Mouse (Mus musculus): ENCODE measurements around the gene Rer1. TPM values are rescaled to one million over a fixed set of nuclear protein-coding genes. Genes with fewer than 3 reads are reported as not detected.

Rer1 gene
- polyA plus RNA-seq, 1 experiment from 2014 or later, result 163 TPM

DNA sequence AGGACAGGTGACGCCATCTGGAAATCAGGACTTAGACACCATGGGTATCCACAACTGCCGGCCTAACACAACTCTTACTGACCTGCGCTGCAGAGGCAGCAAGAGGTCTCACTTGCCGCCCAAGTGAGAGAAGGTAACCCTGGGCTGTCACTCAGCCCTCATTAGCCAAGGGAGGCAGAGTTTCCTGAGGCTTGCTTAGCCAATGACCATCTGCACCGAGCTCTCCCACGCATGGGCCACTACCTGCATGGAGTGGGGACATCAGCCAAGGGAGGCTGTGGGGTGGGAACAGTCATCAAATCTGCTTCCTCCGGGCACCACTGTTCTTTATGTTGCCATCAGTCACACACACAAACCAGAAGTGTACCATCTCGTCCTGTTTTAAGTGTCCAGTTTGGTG lies 9.8 kb upstream of the Rer1 start:
- H3K9ac ChIP-seq (ENCODE audit: low read length), result no peak overlapping the region; the same call in none of the 2 replicates
- H3K4me2 ChIP-seq (ENCODE audit: low read length), result no peak overlapping the region
- DNase-seq (ENCODE audit: low spot score) (no peak), ATAC-seq (no peak)
- no peak overlapping the region for H3K27ac ChIP-seq (ENCODE audit: low read depth, low read length)
- H3K9me3 ChIP-seq (replicated peaks; ENCODE audit: control insufficient read depth, low read length), result no peaks in the 10 kb centered on the region
- H3K36me3 ChIP-seq (ENCODE audit: control insufficient read depth, insufficient read depth, low read length), result no peaks in the 10 kb centered on the region
- no peak overlapping the region for H3K4me3 ChIP-seq (ENCODE audit: low read depth, low read length)
- no peaks in the 10 kb centered on the region for H3K4me1 ChIP-seq (ENCODE audit: control insufficient read depth, insufficient read depth, low read length)
- H3K27me3 ChIP-seq (replicated peaks; ENCODE audit: control insufficient read depth, insufficient read depth, low read length), result no peaks in the 10 kb centered on the region
- 87% methylated on average over 8 of the region's 8 CpGs for WGBS

DNA sequence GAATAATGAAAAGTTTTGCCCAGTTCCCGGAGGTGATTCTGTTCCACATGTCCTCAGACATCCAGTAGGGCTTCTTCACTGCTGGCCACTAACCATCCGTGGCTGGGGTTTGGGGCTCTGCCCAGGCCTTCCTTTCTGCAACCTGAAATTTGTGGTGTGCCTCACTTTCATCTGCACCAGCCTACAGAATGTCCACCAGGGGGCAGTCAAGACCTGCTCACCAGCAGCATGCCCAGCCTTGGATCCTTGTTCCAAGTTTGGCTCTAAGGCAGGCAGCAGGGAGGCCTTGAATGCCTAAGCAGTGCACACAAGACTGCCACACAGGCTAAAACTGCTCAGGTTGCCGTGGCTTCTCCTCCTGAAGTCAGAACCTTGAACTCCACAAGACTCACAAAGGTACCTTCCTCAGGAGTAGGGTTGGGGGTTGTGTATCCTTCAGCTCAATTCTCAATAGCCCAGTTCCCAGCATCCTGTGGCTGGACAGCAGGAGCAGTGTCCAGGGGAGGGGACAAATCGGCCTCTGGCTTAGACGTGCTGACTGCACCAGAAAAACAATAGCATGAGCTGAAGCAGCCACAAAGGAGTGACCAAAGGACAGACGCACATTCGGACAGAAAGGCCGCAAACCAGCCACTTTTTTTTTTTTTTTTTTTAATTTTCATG lies 9.2 kb upstream of the Rer1 start:
- Histone ChIP-seq H3K27me3 (replicated peaks; ENCODE audit: control insufficient read depth, insufficient read depth, low read length) (no peaks in the 10 kb centered on the region), H3K27ac (ENCODE audit: low read depth, low read length) (no peak overlapping the region), H3K4me3 (ENCODE audit: low read depth, low read length) (no peak overlapping the region), H3K4me1 (ENCODE audit: control insufficient read depth, insufficient read depth, low read length) (no peaks in the 10 kb centered on the region), H3K36me3 (ENCODE audit: control insufficient read depth, insufficient read depth, low read length) (no peaks in the 10 kb centered on the region), H3K9ac (ENCODE audit: low read length) (peak overlapping the region; percentile 8; the same call in 1 of the 2 replicates), H3K4me2 (ENCODE audit: low read length) (no peak overlapping the region), H3K9me3 (replicated peaks; ENCODE audit: control insufficient read depth, low read length) (no peaks in the 10 kb centered on the region)
- peak; percentile 88 for ATAC-seq
- 40% methylated on average over 8 of the region's 8 CpGs for WGBS
- peak; percentile 96 for DNase-seq (ENCODE audit: low spot score)

DNA sequence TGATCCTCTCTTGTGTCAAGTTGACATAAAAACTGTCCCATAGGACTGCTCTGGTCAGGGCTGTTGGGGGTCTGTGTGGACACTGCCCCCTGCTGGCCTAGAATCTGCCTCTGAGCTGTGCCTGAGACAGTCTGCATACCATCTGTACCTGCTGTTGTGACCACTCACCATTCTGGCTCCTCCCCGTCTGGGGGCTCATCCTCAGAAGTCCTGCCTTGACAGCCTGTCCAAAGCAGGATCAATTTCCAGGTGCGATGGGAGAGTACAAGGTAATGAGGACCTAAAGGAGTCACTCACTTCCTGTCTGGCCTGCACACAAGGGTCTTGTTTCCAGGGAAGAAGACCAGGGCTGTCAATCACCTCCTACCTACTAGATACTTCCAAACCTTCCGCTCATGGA lies 8.4 kb upstream of the Rer1 start:
- DNase-seq (ENCODE audit: low spot score) (peak; percentile 31), ATAC-seq (peak; percentile 67)
- no peak overlapping the region for H3K9ac ChIP-seq (ENCODE audit: low read length)
- H3K9me3 ChIP-seq (replicated peaks; ENCODE audit: control insufficient read depth, low read length), result no peaks in the 10 kb centered on the region
- no peaks in the 10 kb centered on the region for H3K27me3 ChIP-seq (replicated peaks; ENCODE audit: control insufficient read depth, insufficient read depth, low read length)
- H3K36me3 ChIP-seq (ENCODE audit: control insufficient read depth, insufficient read depth, low read length), result peaks cover under 1% of the 10 kb centered on the region; the same call in 1 of the 2 replicates
- H3K4me3 ChIP-seq (ENCODE audit: low read depth, low read length), result no peak overlapping the region
- no peak overlapping the region for H3K4me2 ChIP-seq (ENCODE audit: low read length)
- WGBS, result 70% methylated on average over 3 of the region's 3 CpGs
- H3K27ac ChIP-seq (ENCODE audit: low read depth, low read length), result no peak overlapping the region
- no peaks in the 10 kb centered on the region for H3K4me1 ChIP-seq (ENCODE audit: control insufficient read depth, insufficient read depth, low read length)

DNA sequence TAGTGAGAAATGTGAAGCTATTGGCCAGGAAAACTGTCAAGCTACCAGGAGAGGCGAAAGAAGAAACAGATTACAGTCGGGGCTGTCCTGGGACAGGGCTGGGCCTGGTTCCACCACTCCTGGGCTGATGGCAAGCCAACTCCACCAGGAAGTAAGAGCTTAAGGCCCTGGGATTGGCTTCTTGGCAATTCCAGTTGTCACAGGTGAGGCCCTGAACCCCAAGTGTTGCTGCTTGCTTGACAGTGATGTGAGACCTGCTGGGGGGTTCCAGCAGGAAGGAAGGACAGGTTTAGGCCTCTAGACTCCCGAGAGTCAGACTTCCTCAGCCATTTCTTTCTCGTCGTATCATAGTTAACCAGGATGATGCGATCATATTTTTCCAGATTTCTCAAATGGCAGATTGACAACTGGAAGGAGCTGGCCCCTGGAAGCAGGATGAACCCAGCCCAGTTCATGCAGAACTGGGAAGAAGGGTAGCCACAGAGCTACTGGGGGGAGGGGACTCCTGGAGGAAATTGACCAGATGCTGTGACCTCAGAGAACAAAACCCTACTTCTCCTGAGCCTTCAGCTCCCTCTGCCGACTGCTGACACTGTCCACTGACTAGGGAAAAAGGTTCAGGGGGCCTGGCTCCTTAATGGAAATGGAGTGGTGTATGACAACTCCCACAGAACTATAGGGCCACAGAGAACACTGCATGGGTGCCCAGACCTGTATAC lies 7.4 kb upstream of the Rer1 start:
- H3K9me3 ChIP-seq (replicated peaks; ENCODE audit: control insufficient read depth, low read length), result no peaks in the 10 kb centered on the region
- WGBS, result 88% methylated on average over 7 of the region's 7 CpGs

DNA sequence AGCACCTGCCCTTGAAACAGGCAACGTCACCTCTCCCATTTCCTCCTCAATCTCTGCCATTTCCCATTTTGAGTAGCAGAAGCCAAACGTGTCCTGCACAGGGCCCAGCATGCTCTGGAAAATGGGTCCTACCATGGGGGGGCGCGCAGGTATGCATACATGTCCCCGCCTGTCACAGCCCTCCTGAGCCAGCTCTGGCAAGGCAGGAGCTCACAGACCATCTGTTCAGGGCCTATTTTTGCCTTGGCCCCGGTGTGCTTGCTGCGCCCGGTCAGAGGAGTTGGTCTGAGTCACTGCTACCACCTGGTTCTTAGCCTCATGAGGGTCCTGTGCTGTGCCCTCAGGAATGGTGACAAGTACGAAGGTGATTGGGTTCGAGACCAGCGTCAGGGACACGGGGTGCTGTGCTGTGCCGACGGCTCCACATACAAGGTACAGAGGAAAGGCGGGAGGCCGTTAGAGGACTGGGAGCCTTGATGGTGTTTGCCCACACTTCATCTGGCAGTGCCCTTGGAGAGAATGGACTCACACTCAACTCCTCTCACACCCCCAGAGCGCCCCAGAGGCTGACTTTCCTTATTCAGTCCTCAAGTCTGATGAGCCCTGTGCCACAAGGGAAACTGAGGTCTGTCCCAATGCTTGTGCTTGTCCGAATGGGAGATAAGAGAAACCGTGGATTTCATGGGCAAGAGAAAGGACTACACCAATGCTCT lies 6.7 kb upstream of the Rer1 start:
- H3K4me1 ChIP-seq (ENCODE audit: control insufficient read depth, insufficient read depth, low read length), result no peaks in the 10 kb centered on the region
- H3K9ac ChIP-seq (ENCODE audit: low read length), result no peak overlapping the region
- H3K4me2 ChIP-seq (ENCODE audit: low read length), result no peak overlapping the region
- H3K4me3 ChIP-seq (ENCODE audit: low read depth, low read length), result no peak overlapping the region
- H3K36me3 ChIP-seq (ENCODE audit: control insufficient read depth, insufficient read depth, low read length), result peaks cover 10% of the 10 kb centered on the region
- no peaks in the 10 kb centered on the region for H3K9me3 ChIP-seq (replicated peaks; ENCODE audit: control insufficient read depth, low read length)
- ATAC-seq (no peak), DNase-seq (ENCODE audit: low spot score) (no peak)
- H3K27me3 ChIP-seq (replicated peaks; ENCODE audit: control insufficient read depth, insufficient read depth, low read length), result no peaks in the 10 kb centered on the region
- H3K27ac ChIP-seq (ENCODE audit: low read depth, low read length), result no peak overlapping the region
- WGBS, result 94% methylated on average over 19 of the region's 19 CpGs

More for the DNA sequence above, 7.4 kb upstream of the Rer1 start:
- H3K36me3 ChIP-seq (ENCODE audit: control insufficient read depth, insufficient read depth, low read length), result peaks cover 10% of the 10 kb centered on the region
- H3K4me1 ChIP-seq (ENCODE audit: control insufficient read depth, insufficient read depth, low read length), result no peaks in the 10 kb centered on the region
- H3K4me3 ChIP-seq (ENCODE audit: low read depth, low read length), result no peak overlapping the region
- ATAC-seq (no peak), DNase-seq (ENCODE audit: low spot score) (no peak)
- H3K4me2 ChIP-seq (ENCODE audit: low read length), result no peak overlapping the region
- H3K27me3 ChIP-seq (replicated peaks; ENCODE audit: control insufficient read depth, insufficient read depth, low read length), result no peaks in the 10 kb centered on the region
- H3K9ac ChIP-seq (ENCODE audit: low read length), result no peak overlapping the region
- H3K27ac ChIP-seq (ENCODE audit: low read depth, low read length), result no peak overlapping the region

DNA sequence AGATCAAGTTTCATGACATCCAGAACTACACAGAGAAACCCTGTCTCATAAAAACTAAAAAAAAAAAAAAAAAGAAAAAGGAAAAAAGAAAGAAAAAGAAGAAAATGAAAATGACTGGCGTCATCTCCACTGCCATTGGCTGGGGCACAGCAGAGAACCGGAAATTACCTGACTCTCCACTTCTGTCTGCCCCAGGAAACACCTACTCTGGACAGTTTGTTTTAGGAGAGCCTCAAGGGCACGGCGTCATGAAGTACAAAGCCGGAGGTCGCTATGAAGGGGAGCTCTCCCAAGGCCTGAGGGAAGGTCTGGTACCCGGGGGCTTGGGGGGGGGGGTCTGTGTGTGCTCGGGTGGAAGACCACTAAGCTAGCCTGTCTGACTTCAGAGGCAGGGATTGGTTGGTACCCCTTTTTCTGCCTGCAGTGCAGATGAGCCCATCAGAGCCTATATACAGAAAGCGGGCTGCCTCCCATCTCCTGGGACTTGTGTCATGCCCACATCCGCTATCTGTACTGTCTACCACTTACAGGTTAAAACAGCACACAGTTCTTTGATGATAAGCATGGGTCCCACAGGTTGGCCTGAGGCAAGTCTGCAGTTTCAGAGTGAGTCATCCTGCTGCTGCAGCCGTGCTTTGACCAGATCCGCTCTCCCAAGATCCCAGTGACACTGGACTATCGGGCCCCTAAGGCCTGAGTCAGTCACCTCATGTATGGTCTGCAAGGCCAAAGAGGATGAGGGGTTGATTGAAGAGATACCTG lies 4.7 kb upstream of the Rer1 start:
- Histone ChIP-seq H3K36me3 (ENCODE audit: control insufficient read depth, insufficient read depth, low read length) (peaks cover 10% of the 10 kb centered on the region), H3K4me2 (ENCODE audit: low read length) (no peak overlapping the region), H3K4me1 (ENCODE audit: control insufficient read depth, insufficient read depth, low read length) (peaks cover 6% of the 10 kb centered on the region; the same call in 1 of the 2 replicates), H3K27ac (ENCODE audit: low read depth, low read length) (no peak overlapping the region), H3K27me3 (replicated peaks; ENCODE audit: control insufficient read depth, insufficient read depth, low read length) (no peaks in the 10 kb centered on the region), H3K9me3 (replicated peaks; ENCODE audit: control insufficient read depth, low read length) (no peaks in the 10 kb centered on the region), H3K9ac (ENCODE audit: low read length) (no peak overlapping the region), H3K4me3 (ENCODE audit: low read depth, low read length) (no peak overlapping the region)
- ATAC-seq (no peak), DNase-seq (ENCODE audit: low spot score) (no peak)
- WGBS, result 93% methylated on average over 13 of the region's 13 CpGs

DNA sequence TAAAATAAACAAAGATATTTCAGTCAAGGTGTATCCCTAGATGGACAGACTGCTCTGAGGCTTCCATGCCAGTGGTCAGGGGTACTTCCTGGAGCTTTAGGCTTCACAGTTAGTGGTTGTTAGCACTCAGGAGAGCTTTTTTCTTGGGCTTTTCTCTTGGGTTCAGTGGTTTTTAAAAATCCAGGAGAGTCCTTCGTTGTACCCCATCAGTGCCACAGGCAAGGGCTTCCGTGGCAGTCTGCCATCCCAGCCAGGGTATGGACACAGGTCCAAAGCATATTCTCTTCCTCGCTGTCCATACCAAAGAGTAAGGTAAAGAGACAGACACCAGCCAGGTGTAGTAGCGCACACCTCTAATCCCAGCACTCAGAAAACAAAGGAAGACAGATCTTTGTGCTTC lies 4.0 kb upstream of the Rer1 start:
- 91% methylated on average over 4 of the region's 4 CpGs for WGBS
- peaks cover 6% of the 10 kb centered on the region for H3K4me1 ChIP-seq (ENCODE audit: control insufficient read depth, insufficient read depth, low read length)

DNA sequence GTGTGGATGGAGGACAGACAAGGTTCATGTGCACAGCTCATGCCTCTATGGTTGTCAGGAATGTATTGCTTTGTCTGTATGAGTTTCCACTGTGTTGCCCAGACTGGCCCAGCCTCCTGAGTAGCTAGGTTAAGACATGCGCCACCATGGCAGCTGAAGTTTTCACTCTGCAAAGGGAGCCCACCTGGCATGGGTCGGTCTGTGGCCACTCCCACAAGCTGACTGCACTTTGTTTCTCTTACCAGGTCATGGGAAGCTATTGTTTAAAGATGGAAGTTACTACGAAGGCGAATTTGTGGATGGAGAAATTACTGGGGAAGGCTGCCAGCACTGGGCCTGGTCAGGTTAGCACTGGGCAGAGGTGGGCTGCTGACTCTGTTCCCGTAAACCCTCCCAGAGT lies 3.1 kb upstream of the Rer1 start:
- DNase-seq (ENCODE audit: low spot score) (no peak), ATAC-seq (no peak)
- no peak overlapping the region for H3K4me2 ChIP-seq (ENCODE audit: low read length)
- 92% methylated on average over 5 of the region's 5 CpGs for WGBS
- no peak overlapping the region for H3K27ac ChIP-seq (ENCODE audit: low read depth, low read length)
- no peak overlapping the region for H3K4me3 ChIP-seq (ENCODE audit: low read depth, low read length)
- H3K9ac ChIP-seq (ENCODE audit: low read length), result no peak overlapping the region
- H3K27me3 ChIP-seq (replicated peaks; ENCODE audit: control insufficient read depth, insufficient read depth, low read length), result no peaks in the 10 kb centered on the region
- peaks cover 10% of the 10 kb centered on the region for H3K36me3 ChIP-seq (ENCODE audit: control insufficient read depth, insufficient read depth, low read length)
- H3K4me1 ChIP-seq (ENCODE audit: control insufficient read depth, insufficient read depth, low read length), result peaks cover 11% of the 10 kb centered on the region
- H3K9me3 ChIP-seq (replicated peaks; ENCODE audit: control insufficient read depth, low read length), result no peaks in the 10 kb centered on the region

More for the DNA sequence above, 4.0 kb upstream of the Rer1 start:
- ATAC-seq, result no peak
- H3K27me3 ChIP-seq (replicated peaks; ENCODE audit: control insufficient read depth, insufficient read depth, low read length), result no peaks in the 10 kb centered on the region
- H3K9ac ChIP-seq (ENCODE audit: low read length), result no peak overlapping the region
- peaks cover 10% of the 10 kb centered on the region for H3K36me3 ChIP-seq (ENCODE audit: control insufficient read depth, insufficient read depth, low read length)
- H3K27ac ChIP-seq (ENCODE audit: low read depth, low read length), result no peak overlapping the region
- no peak overlapping the region for H3K4me3 ChIP-seq (ENCODE audit: low read depth, low read length)
- H3K4me2 ChIP-seq (ENCODE audit: low read length), result no peak overlapping the region
- no peak for DNase-seq (ENCODE audit: low spot score)
- no peaks in the 10 kb centered on the region for H3K9me3 ChIP-seq (replicated peaks; ENCODE audit: control insufficient read depth, low read length)
